Mouse (Mus musculus) midbrain, embryonic 11.5 days (tissue): ENCODE measurements around the gene Tnfrsf26. TPM values are rescaled to one million over a fixed set of nuclear protein-coding genes. Genes with fewer than 3 reads are reported as not detected.
A peak's percentile ranks its signal among the peaks of the same experiment; 100 is the strongest.

Experiments used
- ATAC-seq: fragments of 200-750 bp; cut with Nextera tagmentation; 2 replicates; pipeline ENCODE4 v1.8.0; 2017; ENCODE audit warnings: moderate TSS enrichment, moderate library complexity; ENCODE audit not compliant: low FRiP score
- DNase-seq: peaks from one replicate; pipeline ENCODE4 v3.0.0; 2015; ENCODE audit warnings: low spot score; ENCODE audit errors: missing footprints
- H3K27ac ChIP-seq: fragments of 300-500 bp; sonication (generic); 2 replicates; pipeline ENCODE4 v1.5.1; 2014; ENCODE audit warnings: low read depth, low read length
- H3K27me3 ChIP-seq: fragments of 300-500 bp; sonication (generic); 2 replicates; pipeline ENCODE4 v1.6.1; 2014; ENCODE audit warnings: mild to moderate bottlenecking, low read length, moderate library complexity, mixed read lengths; ENCODE audit not compliant: control insufficient read depth, insufficient read depth
- H3K36me3 ChIP-seq: fragments of 300-500 bp; sonication (generic); 2 replicates; pipeline ENCODE4 v1.6.1; 2014; ENCODE audit warnings: mild to moderate bottlenecking, low read length, moderate library complexity, mixed read lengths; ENCODE audit not compliant: control insufficient read depth, insufficient read depth
- H3K4me1 ChIP-seq: fragments of 300-500 bp; sonication (generic); 2 replicates; pipeline ENCODE4 v1.6.1; 2014; ENCODE audit warnings: low read length; ENCODE audit not compliant: control insufficient read depth, insufficient read depth
- H3K4me2 ChIP-seq: fragments of 300-500 bp; sonication (generic); 2 replicates; pipeline ENCODE4 v1.6.1; 2014; ENCODE audit warnings: mild to moderate bottlenecking, moderate library complexity
- H3K4me3 ChIP-seq: fragments of 300-500 bp; sonication (generic); 2 replicates; pipeline ENCODE4 v1.5.1; 2014; ENCODE audit warnings: low read depth, low read length
- H3K9ac ChIP-seq: fragments of 300-500 bp; sonication (generic); 2 replicates; pipeline ENCODE4 v1.6.1; 2014; ENCODE audit warnings: low read length
- H3K9me3 ChIP-seq: fragments of 300-500 bp; sonication (generic); 2 replicates; pipeline ENCODE4 v1.6.1; 2016; ENCODE audit warnings: low read length; ENCODE audit not compliant: control insufficient read depth
- WGBS: fragments of 180-500 bp; shearing (Covaris S2); extraction: QIAGEN DNeasy Blood & Tissue Kit; methylation state at CpG from one replicate; pipeline ENCODE4 v1.1.7; 2014; 5-methylcytosine and 5-hydroxymethylcytosine counted together
- polyA plus RNA-seq: library from polyadenylated mRNA; unstranded; fragments of >200 nt; fragmentation: Nextera tagmentation; extraction: Ambion mirVana; gene quantifications from 2 replicates; pipeline ENCODE4 v1.2.1, GENCODE M21; 2014

Gene Tnfrsf26
- polyA plus RNA-seq, 1 experiment from 2014 or later = 0.19 TPM

DNA sequence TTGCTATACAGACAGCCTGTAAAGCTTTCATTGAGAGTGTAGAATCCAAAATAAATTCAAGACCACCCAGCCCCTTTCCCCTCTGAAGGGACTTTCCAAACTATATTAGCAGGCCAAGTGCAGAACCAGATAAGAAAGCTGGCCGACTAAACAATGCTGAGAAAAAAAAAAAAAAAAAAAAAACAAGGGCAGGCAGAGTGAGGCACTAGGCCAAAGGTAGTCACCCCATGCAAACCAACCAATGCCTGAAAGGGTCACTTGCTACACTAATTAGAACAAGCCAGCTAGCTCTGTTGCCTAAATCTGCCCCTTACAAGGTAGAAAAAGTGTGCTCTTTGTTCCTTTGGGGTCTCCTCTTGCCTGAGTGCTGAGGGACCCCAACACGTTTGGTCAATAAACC lies 23.6 kb downstream of the Tnfrsf26 start:
- Histone ChIP-seq H3K4me3 (no peak overlapping the region), H3K27ac (no peak overlapping the region)

GRCm38 (mm10) chr7:143601705-143602104 lies 26.8 kb downstream of the Tnfrsf26 start:
- Histone ChIP-seq H3K4me3 (no peak overlapping the region), H3K4me2 (no peak overlapping the region), H3K9me3 (no peaks in the 10 kb centered on the region), H3K27ac (no peak overlapping the region), H3K9ac (no peak overlapping the region), H3K36me3 (no peaks in the 10 kb centered on the region), H3K27me3 (no peaks in the 10 kb centered on the region), H3K4me1 (peaks cover 6% of the 10 kb centered on the region)
- ATAC-seq (no peak), DNase-seq (no peak)
- whole genome bisulfite sequencing = 79% methylated on average over 2 of the region's 2 CpGs

More for the DNA sequence above, 23.6 kb downstream of the Tnfrsf26 start:
- 85% methylated on average over 2 of the region's 2 CpGs for WGBS
- Histone ChIP-seq H3K4me2 (no peak overlapping the region), H3K4me1 (no peaks in the 10 kb centered on the region), H3K36me3 (no peaks in the 10 kb centered on the region), H3K9ac (no peak overlapping the region), H3K9me3 (no peaks in the 10 kb centered on the region), H3K27me3 (no peaks in the 10 kb centered on the region)
- ATAC-seq (no peak), DNase-seq (no peak)

DNA sequence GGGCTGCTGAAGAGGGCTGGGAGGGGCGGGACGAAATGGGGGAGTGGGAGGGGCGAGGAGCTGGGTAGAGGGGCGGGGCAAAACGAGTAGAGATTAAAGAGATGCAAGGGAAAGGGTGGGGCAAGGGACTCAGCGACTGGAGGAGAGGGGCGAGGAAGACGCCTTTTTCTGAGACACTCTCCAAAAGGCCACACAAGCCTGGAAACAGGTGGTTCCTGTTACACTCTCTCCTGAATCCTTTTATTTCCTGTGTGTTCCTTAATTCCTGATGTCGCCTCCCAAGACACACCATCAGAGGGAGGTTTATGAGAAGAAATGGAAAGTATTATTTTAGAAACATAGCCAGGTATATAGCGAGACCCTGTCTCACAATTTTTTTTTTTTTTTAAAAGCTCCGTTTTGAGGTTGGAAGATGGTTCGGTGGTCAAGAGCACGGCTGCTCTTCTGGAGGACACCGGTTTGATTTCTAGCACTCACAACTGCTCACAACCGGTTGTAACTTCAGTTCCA lies 28.2 kb downstream of the Tnfrsf26 start:
- Histone ChIP-seq H3K4me3 (peak overlapping the region; percentile 64), H3K4me2 (peak overlapping the region; percentile 36), H3K4me1 (peaks cover 6% of the 10 kb centered on the region), H3K27me3 (no peaks in the 10 kb centered on the region), H3K36me3 (no peaks in the 10 kb centered on the region), H3K9ac (peak overlapping the region; percentile 27; the same call in 1 of the 2 replicates), H3K27ac (no peak overlapping the region), H3K9me3 (no peaks in the 10 kb centered on the region)
- no peak for ATAC-seq
- no peak for DNase-seq
- 8% methylated on average over 15 of the region's 15 CpGs for WGBS

DNA sequence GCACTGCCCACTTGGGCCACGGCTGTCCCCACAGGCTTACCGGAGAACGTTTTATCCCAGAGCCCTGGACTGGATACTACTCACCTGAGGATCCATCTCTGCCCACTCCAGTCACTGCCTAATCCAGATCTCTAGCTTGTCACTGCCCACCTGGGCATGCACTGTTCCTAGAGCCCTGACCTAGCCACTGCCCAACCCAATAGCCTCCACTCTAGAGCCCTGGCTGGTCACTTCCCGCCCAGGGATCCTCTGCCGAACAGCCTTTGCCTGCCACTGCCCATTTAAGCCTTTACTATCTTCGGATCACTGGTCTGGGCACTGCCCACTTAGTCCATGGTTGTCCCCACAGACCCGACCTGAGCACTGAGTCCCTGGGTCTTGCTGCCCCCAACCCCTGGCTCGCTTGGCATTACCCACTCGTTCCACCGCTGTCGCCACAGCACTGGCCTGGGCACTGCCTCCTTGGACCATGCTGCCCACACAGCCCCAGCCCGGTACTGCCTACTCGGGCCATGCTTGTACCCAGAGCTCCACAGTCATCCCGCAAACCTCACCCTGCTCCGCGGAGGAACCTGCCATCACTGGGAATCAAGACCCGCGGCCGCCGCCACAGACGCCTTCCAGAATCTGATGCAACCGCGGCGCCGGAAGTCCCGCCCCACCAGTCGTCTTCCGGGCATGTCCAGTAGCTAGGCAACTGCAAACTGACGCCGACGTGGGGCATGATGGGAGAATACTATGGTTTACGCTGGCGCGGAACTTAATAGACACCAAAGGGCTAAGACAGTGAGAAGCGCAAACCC lies 28.9 kb downstream of the Tnfrsf26 start, which contains the start of gene Cars:
Cars (minus strand) TSS at position 663 of the 803 bp plus-strand sequence.
- Histone ChIP-seq H3K27ac (no peak within 1 kb of the TSS), H3K27me3 (no peaks in the 10 kb centered on the region), H3K4me3 (peak within 1 kb of the TSS; percentile 64), H3K9ac (peak within 1 kb of the TSS; percentile 72), H3K4me1 (peaks cover 6% of the 10 kb centered on the region), H3K36me3 (no peaks in the 10 kb centered on the region), H3K9me3 (no peaks in the 10 kb centered on the region), H3K4me2 (peak within 1 kb of the TSS; percentile 76)
- ATAC-seq (peak; percentile 99), DNase-seq (peak; percentile 98)
- 2% methylated on average over 35 of the region's 35 CpGs for WGBS

DNA sequence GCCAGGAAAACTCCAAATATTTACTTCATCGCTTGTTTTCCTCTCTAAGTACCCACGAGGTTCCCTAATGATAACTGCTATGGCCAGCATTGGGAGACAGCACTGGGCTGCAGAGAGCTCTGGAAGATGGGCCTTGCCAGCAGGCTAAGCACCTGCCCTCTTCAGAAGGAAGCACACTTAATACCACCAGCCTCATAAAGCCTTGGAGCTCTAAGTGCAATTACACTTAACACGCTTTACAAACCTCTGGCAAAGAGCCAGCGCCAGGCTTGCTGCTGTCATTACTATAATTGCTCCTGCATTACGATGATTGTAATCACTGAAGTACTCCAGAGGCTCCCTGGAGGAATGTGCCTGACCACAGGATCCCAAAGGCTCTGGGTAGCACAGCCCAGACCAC lies 33.7 kb downstream of the Tnfrsf26 start:
- no peaks in the 10 kb centered on the region; the same call in 1 of the 2 replicates for H3K36me3 ChIP-seq
- H3K9me3 ChIP-seq = no peaks in the 10 kb centered on the region
- peaks cover 6% of the 10 kb centered on the region for H3K4me1 ChIP-seq
- H3K9ac ChIP-seq = no peak overlapping the region
- no peaks in the 10 kb centered on the region for H3K27me3 ChIP-seq
- H3K4me3 ChIP-seq = no peak overlapping the region
- DNase-seq (no peak), ATAC-seq (no peak)
- H3K4me2 ChIP-seq = no peak overlapping the region
- no peak overlapping the region for H3K27ac ChIP-seq
- WGBS = 94% methylated on average over 5 of the region's 5 CpGs

DNA sequence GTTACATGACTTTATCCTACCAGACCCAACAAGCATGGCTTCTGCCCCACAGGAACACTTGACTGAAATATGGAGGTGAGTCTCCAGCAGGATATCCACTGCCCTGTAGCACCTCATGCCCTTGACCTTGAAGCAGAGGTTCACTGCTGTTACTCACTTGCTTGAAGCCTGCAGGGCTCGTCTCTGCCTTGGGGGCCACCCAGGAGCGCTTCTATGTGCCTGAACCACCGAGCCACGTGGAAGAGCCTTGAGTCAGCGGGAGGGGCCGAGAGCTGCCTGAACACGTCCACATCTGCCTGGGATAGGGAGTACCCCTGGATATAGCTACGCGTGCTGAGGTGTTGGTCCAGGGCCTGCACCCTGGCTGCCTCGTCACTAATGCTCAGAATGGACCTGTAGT lies 36.3 kb downstream of the Tnfrsf26 start:
- Histone ChIP-seq H3K9ac (no peak overlapping the region), H3K4me3 (no peak overlapping the region), H3K9me3 (no peaks in the 10 kb centered on the region), H3K4me2 (no peak overlapping the region), H3K27me3 (no peaks in the 10 kb centered on the region), H3K27ac (no peak overlapping the region), H3K4me1 (no peaks in the 10 kb centered on the region), H3K36me3 (peaks cover 8% of the 10 kb centered on the region)
- WGBS = 90% methylated on average over 10 of the region's 10 CpGs
- DNase-seq (no peak), ATAC-seq (no peak)

GRCm38 (mm10) chr7:143588006-143588405 lies 40.5 kb downstream of the Tnfrsf26 start:
- H3K36me3 ChIP-seq = peaks cover 25% of the 10 kb centered on the region
- H3K4me1 ChIP-seq = no peaks in the 10 kb centered on the region
- H3K9me3 ChIP-seq = no peaks in the 10 kb centered on the region
- no peak overlapping the region for H3K27ac ChIP-seq
- no peak for DNase-seq
- no peak overlapping the region for H3K4me3 ChIP-seq
- H3K27me3 ChIP-seq = no peaks in the 10 kb centered on the region
- no peak overlapping the region for H3K9ac ChIP-seq
- no peak overlapping the region for H3K4me2 ChIP-seq
- no peak for ATAC-seq
- 95% methylated on average over 4 of the region's 4 CpGs for WGBS

GRCm38 (mm10) chr7:143587586-143587985 lies 40.9 kb downstream of the Tnfrsf26 start:
- Histone ChIP-seq H3K4me1 (no peaks in the 10 kb centered on the region), H3K4me2 (no peak overlapping the region), H3K9ac (no peak overlapping the region), H3K36me3 (peaks cover 26% of the 10 kb centered on the region), H3K9me3 (no peaks in the 10 kb centered on the region), H3K27me3 (no peaks in the 10 kb centered on the region), H3K27ac (no peak overlapping the region), H3K4me3 (no peak overlapping the region)
- 89% methylated on average over 5 of the region's 5 CpGs for WGBS
- ATAC-seq (no peak), DNase-seq (no peak)

DNA sequence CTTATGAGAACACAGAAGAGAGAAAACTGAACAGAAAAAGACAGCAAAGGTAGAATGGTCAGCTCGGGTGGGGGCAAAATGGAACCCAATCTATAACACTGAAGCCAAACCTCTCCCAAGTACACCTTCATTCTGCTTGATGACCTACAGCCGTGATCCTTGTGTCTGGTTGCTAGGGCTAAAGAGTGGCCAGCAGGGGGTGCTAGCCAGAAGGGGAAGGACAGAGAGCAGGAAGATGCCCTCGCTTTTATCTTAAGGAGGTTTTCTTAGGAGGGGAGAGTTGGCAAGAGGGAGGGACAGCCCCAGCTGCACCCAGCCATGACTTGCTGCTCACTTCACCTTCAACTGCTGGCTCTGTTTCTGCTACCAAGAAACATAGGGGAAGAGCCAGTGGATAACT lies 44.6 kb downstream of the Tnfrsf26 start:
- H3K4me2 ChIP-seq = no peak overlapping the region
- DNase-seq (no peak), ATAC-seq (no peak)
- H3K4me3 ChIP-seq = no peak overlapping the region
- WGBS = 57% methylated on average over 3 of the region's 3 CpGs
- H3K36me3 ChIP-seq = peaks cover 30% of the 10 kb centered on the region
- no peak overlapping the region for H3K27ac ChIP-seq
- H3K9me3 ChIP-seq = no peaks in the 10 kb centered on the region
- H3K9ac ChIP-seq = no peak overlapping the region
- no peaks in the 10 kb centered on the region; the same call in 1 of the 2 replicates for H3K27me3 ChIP-seq
- H3K4me1 ChIP-seq = no peaks in the 10 kb centered on the region
